Mouse (Mus musculus): Measurements from ENCODE around the gene Vmn1r114.
"Not testable (repeated sequence)": the region's sequence is repeated elsewhere in the genome, so short reads cannot be mapped to it uniquely, and the experiment has no call there.

The Vmn1r114 gene

DNA sequence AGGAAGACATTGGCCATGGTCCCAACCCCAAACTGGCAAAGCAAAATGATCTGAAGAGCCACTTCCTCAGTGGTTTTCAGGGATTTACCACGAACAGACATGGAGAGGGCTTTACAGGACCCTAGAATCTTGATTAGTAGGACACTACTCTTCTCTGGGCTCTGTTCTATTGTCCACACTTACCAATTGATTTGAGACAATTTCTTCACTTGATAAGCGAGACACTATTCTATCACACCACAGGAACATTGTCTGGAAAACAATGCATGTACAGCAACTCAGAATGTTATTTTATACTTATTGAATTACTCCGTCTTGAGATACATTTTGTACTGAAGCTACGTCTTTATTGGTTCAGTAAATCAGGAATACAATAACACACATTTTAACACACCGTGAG is at the start of gene Vmn1r114:
Gene Vmn1r114, minus strand, starts transcription at position 101 of the 400 bp plus-strand sequence.
- DNase-seq (ENCODE audit: low read depth, low spot score) = not testable (repeated sequence)

- not testable (repeated sequence) for DNase-seq (ENCODE audit: low read depth, low spot score)
These were observed 32.9 kb upstream of the Vmn1r114 start, which contains the start of gene Vmn1r115 for GRCm38 (mm10) chr7:20844885-20845284. Gene Vmn1r115, minus strand, starts transcription at chr7:20844985.

GRCm38 (mm10) chr7:20786985-20787384 is 25.0 kb downstream of the Vmn1r114 start, which contains the start of gene Vmn1r113:
Gene Vmn1r113, plus strand, starts transcription at chr7:20787285.
- DNase-seq (ENCODE audit: low read depth, low spot score) = not testable (repeated sequence)

DNA sequence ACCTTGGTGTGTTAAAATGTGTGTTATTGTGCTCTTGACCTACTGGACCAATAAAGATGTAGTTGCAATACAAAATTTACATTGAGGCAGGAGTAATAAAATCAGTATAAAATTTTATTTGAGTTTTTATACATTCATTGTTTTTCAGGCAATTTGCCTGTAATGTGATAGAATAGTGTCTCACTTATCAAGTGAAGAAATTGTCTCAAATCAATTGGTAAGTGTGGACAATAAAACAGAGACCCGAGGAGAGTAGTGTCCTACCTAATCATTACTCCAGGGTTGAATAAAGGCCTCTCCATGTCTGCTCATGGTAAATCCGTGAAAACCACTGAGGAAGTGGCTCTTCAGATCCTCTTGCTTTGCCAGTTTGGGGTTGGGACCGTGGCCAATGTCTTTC is 41.1 kb downstream of the Vmn1r114 start, which contains the start of gene Vmn1r112:
Gene Vmn1r112, plus strand, starts transcription at position 301 of the 400 bp plus-strand sequence.
- not testable (repeated sequence) for DNase-seq (ENCODE audit: low read depth, low spot score)
